In the genomic region with DNA sequence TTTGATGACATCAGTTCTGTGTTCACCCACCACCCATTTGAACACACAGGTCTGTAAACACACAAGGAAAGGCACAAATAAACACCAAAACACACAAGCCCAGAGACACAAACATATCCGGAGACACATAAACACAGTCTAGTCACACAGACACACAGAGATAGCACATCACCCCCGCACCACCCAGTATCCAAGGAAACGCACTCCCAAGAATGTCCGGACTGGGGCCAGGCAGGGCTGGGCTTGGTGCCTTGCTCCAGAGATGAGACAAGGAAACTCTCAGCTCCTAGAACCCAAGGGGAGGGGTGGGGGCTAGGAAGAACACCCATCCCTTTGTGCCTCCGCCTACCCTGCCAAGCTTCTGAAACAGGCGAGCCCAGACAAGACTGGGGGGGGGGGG, we compare ENCODE assay signal across 12 mouse cellular contexts. TPM values are rescaled to one million over a fixed set of nuclear protein-coding genes. Genes with fewer than 3 reads are reported as not detected.
DNase-seq lines count a peak whose midpoint lies in the region; ATAC-seq and TF ChIP-seq lines count a peak whose summit lies in the region.
"Had no signal": no experiment of that assay in that cellular context is flagged by ENCODE, and none has a peak within 500 bp of the region (broad histone marks: within the 10 kb centered on the region; RNA-seq: fewer than 3 reads in every experiment).

No protein-coding gene starts in this region.

- no peak for ATAC-seq in heart, embryonic 12.5 days (ENCODE audit: insufficient number of reproducible peaks, low FRiP score)
- ATAC-seq in kidney, embryonic 16.5 days (ENCODE audit: low FRiP score, low TSS enrichment) = no peak
- ATAC-seq in midbrain, postnatal 0 days (ENCODE audit: low FRiP score) = peak; percentile 20; the same call in 1 of the 2 replicates
- no peak for ATAC-seq in erythroid progenitor cell, adult 5-6 weeks (replicated peaks; ENCODE audit: low FRiP score, poor library complexity, severe bottlenecking)

- peak; percentile 69 to 81 for DNase-seq in heart, adult 18-20 months
- DNase-seq in brain, embryonic 14.5 days (ENCODE audit: low read depth) = peak; percentile 82
- peak; percentile 77 for DNase-seq in gastrocnemius, postnatal 25 days
- DNase-seq in midbrain, postnatal 0 days (ENCODE audit: low spot score) = peak; percentile 79
- DNase-seq in embryo, embryonic 9.5 days (ENCODE audit: extremely low spot score) = no peak

- TF ChIP-seq POLR2A in brain, embryonic 14.5 days (IDR thresholded peaks at IDR 0.05; ENCODE audit: borderline replicate concordance, extremely low read depth, insufficient read depth, insufficient read length, poor library complexity, severe bottlenecking) = no peak

- H3K9me3 ChIP-seq in heart, embryonic 12.5 days (replicated peaks) = no peaks in the 10 kb centered on the region
- no peaks in the 10 kb centered on the region for H3K9me3 ChIP-seq in kidney, embryonic 16.5 days (ENCODE audit: low read length)
- H3K9me3 ChIP-seq in midbrain, postnatal 0 days (ENCODE audit: low read length) = no peaks in the 10 kb centered on the region

- no peak overlapping the region for H3K9ac ChIP-seq in heart, embryonic 12.5 days
- no peak overlapping the region for H3K9ac ChIP-seq in kidney, embryonic 16.5 days (replicated peaks; ENCODE audit: low read length)
- no peak overlapping the region for H3K9ac ChIP-seq in midbrain, postnatal 0 days (replicated peaks; ENCODE audit: low read length, poor library complexity, severe bottlenecking)

- no peak overlapping the region for H3K4me2 ChIP-seq in heart, embryonic 12.5 days
- H3K4me2 ChIP-seq in kidney, embryonic 16.5 days (replicated peaks; ENCODE audit: low read depth, low read length) = no peak overlapping the region
- no peak overlapping the region for H3K4me2 ChIP-seq in midbrain, postnatal 0 days (ENCODE audit: low read depth, low read length, poor library complexity, severe bottlenecking)

- no peak overlapping the region for H3K27ac ChIP-seq in heart, embryonic 12.5 days (ENCODE audit: poor library complexity, severe bottlenecking)
- peak overlapping the region; percentile 58; the same call in 1 of the 2 replicates for H3K27ac ChIP-seq in kidney, embryonic 16.5 days (ENCODE audit: low read length)
- no peak overlapping the region for H3K27ac ChIP-seq in midbrain, postnatal 0 days (ENCODE audit: low read depth, low read length)

- peaks cover 72% of the 10 kb centered on the region for H3K4me1 ChIP-seq in heart, embryonic 12.5 days (replicated peaks)
- H3K4me1 ChIP-seq in kidney, embryonic 16.5 days (ENCODE audit: insufficient read depth, low read length) = peaks cover 63% of the 10 kb centered on the region
- H3K4me1 ChIP-seq in midbrain, postnatal 0 days (ENCODE audit: insufficient read depth, low read length) = peaks cover 26% of the 10 kb centered on the region

- peaks cover 6% of the 10 kb centered on the region; the same call in 1 of the 2 replicates for H3K36me3 ChIP-seq in heart, embryonic 12.5 days
- peaks cover 3% of the 10 kb centered on the region; the same call in 1 of the 2 replicates for H3K36me3 ChIP-seq in kidney, embryonic 16.5 days (ENCODE audit: insufficient read depth, low read length)
- no peaks in the 10 kb centered on the region for H3K36me3 ChIP-seq in midbrain, postnatal 0 days (ENCODE audit: insufficient read depth, low read length)

- 41% methylated on average over 6 of the region's 6 CpGs for WGBS in heart, embryonic 12.5 days
- 70% methylated on average over 6 of the region's 6 CpGs for WGBS in kidney, embryonic 16.5 days
- WGBS in midbrain, postnatal 0 days = 41% methylated on average over 6 of the region's 6 CpGs

- H3K27me3 ChIP-seq in heart, embryonic 12.5 days (replicated peaks) = no peaks in the 10 kb centered on the region
- no peaks in the 10 kb centered on the region for H3K27me3 ChIP-seq in kidney, embryonic 16.5 days (ENCODE audit: insufficient read depth, low read length)
- H3K27me3 ChIP-seq in midbrain, postnatal 0 days (ENCODE audit: insufficient read depth, low read length) = no peaks in the 10 kb centered on the region

- no peak overlapping the region for H3K4me3 ChIP-seq in heart, embryonic 12.5 days
- no peak overlapping the region for H3K4me3 ChIP-seq in kidney, embryonic 16.5 days (ENCODE audit: low read length)
- H3K4me3 ChIP-seq in midbrain, postnatal 0 days (ENCODE audit: low read depth, low read length) = no peak overlapping the region
- H3K4me3 ChIP-seq: erythroblast, embryonic 14.5 days had no signal

- TF ChIP-seq CTCF in brain, embryonic 14.5 days (IDR thresholded peaks at IDR 0.05; ENCODE audit: borderline replicate concordance, extremely low read depth, insufficient read depth, insufficient read length) = no peak
- TF ChIP-seq CTCF in midbrain, postnatal 0 days (IDR thresholded peaks at IDR 0.05) = no peak

RNA-seq across cellular contexts. Expression of a gene that starts 10.8 kb away (rescaled TPM):
- total RNA-seq in heart, adult 18-20 months (2021) = 100 to 1,000 TPM; 109 to 125 TPM
- 34.8 and 36.9 TPM in 2 replicates for polyA plus RNA-seq in heart, embryonic 12.5 days (2016; fragmentation: Nextera tagmentation; extraction: Ambion mirVana)
- 151 and 169 TPM in 2 replicates for polyA plus RNA-seq in brain, embryonic 14.5 days (2012; rRNA removed)
- 10 to 100 TPM; 38.0 to 40.5 TPM for total RNA-seq in gastrocnemius, postnatal 25 days (2021)
- 37.0 and 37.6 TPM in 2 replicates for polyA plus RNA-seq in kidney, embryonic 16.5 days (2015; fragmentation: Nextera tagmentation; extraction: Ambion mirVana)
- total RNA-seq in midbrain, postnatal 0 days (2014; rRNA removed) = 140 and 154 TPM in 2 replicates
- 34.8 and 41.0 TPM in 2 replicates for polyA plus RNA-seq in midbrain, postnatal 0 days (2015; fragmentation: Nextera tagmentation; extraction: Ambion mirVana)
- 3.8 TPM in 1 of 2 replicates, not detected in the other for total RNA-seq in erythroid progenitor cell, adult 5-6 weeks (2015; ENCODE audit: low replicate concordance)
- total RNA-seq in erythroid progenitor cell, adult 5-6 weeks (2017; ENCODE audit: low replicate concordance) = 0.26 and 4.4 TPM in 2 replicates

RNA-seq across cellular contexts. Expression of a gene that starts 43.4 kb away (rescaled TPM):
- total RNA-seq in heart, adult 18-20 months (2021) = 10 to 100 TPM; 82.7 to 82.8 TPM
- polyA plus RNA-seq in heart, embryonic 12.5 days (2016; fragmentation: Nextera tagmentation; extraction: Ambion mirVana) = 151 and 160 TPM in 2 replicates
- 57.1 and 76.9 TPM in 2 replicates for polyA plus RNA-seq in brain, embryonic 14.5 days (2012; rRNA removed)
- total RNA-seq in gastrocnemius, postnatal 25 days (2021) = 10 to 100 TPM; 62.7 to 68.1 TPM
- 217 and 219 TPM in 2 replicates for polyA plus RNA-seq in kidney, embryonic 16.5 days (2015; fragmentation: Nextera tagmentation; extraction: Ambion mirVana)
- total RNA-seq in midbrain, postnatal 0 days (2014; rRNA removed) = 93.7 and 108 TPM in 2 replicates
- polyA plus RNA-seq in midbrain, postnatal 0 days (2015; fragmentation: Nextera tagmentation; extraction: Ambion mirVana) = 102 and 106 TPM in 2 replicates
- total RNA-seq in erythroid progenitor cell, adult 5-6 weeks (2015; ENCODE audit: low replicate concordance) = 64.6 and 68.1 TPM in 2 replicates
- 58.0 and 97.5 TPM in 2 replicates for total RNA-seq in erythroid progenitor cell, adult 5-6 weeks (2017; ENCODE audit: low replicate concordance)

RNA-seq across cellular contexts. Expression of a gene that starts 43.5 kb away (rescaled TPM):
- 10 to 100 TPM; 18.1 to 29.7 TPM for total RNA-seq in heart, adult 18-20 months (2021)
- polyA plus RNA-seq in heart, embryonic 12.5 days (2016; fragmentation: Nextera tagmentation; extraction: Ambion mirVana) = 63.1 and 71.9 TPM in 2 replicates
- polyA plus RNA-seq in brain, embryonic 14.5 days (2012; rRNA removed) = 132 and 147 TPM in 2 replicates
- total RNA-seq in gastrocnemius, postnatal 25 days (2021) = 10 to 100 TPM; 16.7 to 24.0 TPM
- 100 and 111 TPM in 2 replicates for polyA plus RNA-seq in kidney, embryonic 16.5 days (2015; fragmentation: Nextera tagmentation; extraction: Ambion mirVana)
- total RNA-seq in midbrain, postnatal 0 days (2014; rRNA removed) = 64.8 and 72.1 TPM in 2 replicates
- polyA plus RNA-seq in midbrain, postnatal 0 days (2015; fragmentation: Nextera tagmentation; extraction: Ambion mirVana) = 151 and 170 TPM in 2 replicates
- total RNA-seq in erythroid progenitor cell, adult 5-6 weeks (2015; ENCODE audit: low replicate concordance) = 15.1 and 18.4 TPM in 2 replicates
- total RNA-seq in erythroid progenitor cell, adult 5-6 weeks (2017; ENCODE audit: low replicate concordance) = 4.7 and 18.2 TPM in 2 replicates

RNA-seq across cellular contexts. Expression of a gene that starts 51.2 kb away (rescaled TPM):
- total RNA-seq in heart, adult 18-20 months (2021) = not detected
- polyA plus RNA-seq in heart, embryonic 12.5 days (2016; fragmentation: Nextera tagmentation; extraction: Ambion mirVana) = not detected in 2 replicates
- polyA plus RNA-seq in brain, embryonic 14.5 days (2012; rRNA removed) = not detected in 2 replicates
- not detected for total RNA-seq in gastrocnemius, postnatal 25 days (2021)
- polyA plus RNA-seq in kidney, embryonic 16.5 days (2015; fragmentation: Nextera tagmentation; extraction: Ambion mirVana) = 0.17 TPM in 1 of 2 replicates, not detected in the other
- total RNA-seq in midbrain, postnatal 0 days (2014; rRNA removed) = not detected in 2 replicates
- polyA plus RNA-seq in midbrain, postnatal 0 days (2015; fragmentation: Nextera tagmentation; extraction: Ambion mirVana) = not detected in 2 replicates
- not detected in 2 replicates for total RNA-seq in erythroid progenitor cell, adult 5-6 weeks (2015; ENCODE audit: low replicate concordance)
- total RNA-seq in erythroid progenitor cell, adult 5-6 weeks (2017; ENCODE audit: low replicate concordance) = not detected in 2 replicates
- total RNA-seq: ES-E14 had no signal
- polyA plus RNA-seq: erythroblast, embryonic 14.5 days; limb, embryonic 11.5 days; testis, adult 2 months had no signal

Comparison
In these comparisons a context has a peak if more than half of its experiments do, and no peak if none do; other contexts are left out.
1. RNA of a gene that starts 10.8 kb away (total RNA-seq): 140 to 154 TPM in midbrain, postnatal 0 days, 109 to 125 TPM in heart, adult 18-20 months and 38.0 to 40.5 TPM in gastrocnemius, postnatal 25 days; 0.26 to 4.4 TPM in erythroid progenitor cell, adult 5-6 weeks; every median in the first group is over 4 times any median in the second.